ENCODE assay signal across 7 mouse cellular contexts in the genomic region with DNA sequence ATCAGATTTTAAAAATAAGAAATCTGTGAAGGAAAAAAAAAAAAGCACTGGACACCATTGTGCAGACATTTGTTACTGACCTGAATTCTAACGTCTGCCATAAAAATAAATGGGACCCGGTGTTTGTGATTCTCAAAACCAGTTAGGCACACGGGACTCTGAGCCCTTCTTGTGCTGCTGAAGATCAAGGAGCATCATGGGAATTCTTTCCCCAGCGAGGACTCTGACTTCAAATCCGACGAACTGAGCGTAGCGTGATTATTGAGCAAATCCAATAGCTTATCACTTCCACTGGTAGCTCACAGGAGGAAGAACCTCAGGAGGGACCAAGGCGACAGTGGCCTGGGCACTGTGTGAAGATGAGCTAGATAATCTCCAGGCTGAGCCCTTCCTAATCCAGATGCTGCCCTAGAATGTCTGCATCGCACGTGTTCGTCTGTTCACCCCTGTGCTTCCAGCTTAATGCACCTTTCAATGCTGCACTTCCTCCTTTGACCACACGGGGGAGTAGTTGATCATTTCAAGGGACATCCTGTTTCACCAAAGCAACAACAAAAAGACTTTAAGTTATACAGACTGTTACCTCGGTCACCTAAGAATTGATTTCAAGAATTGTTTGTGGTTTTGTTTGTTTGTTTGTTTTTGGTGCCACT. TPM values are rescaled to one million over a fixed set of nuclear protein-coding genes. Genes with fewer than 3 reads are reported as not detected.
DNase-seq lines count a peak whose midpoint lies in the region; ATAC-seq and TF ChIP-seq lines count a peak whose summit lies in the region.

No protein-coding gene starts in this region.

- H3K36me3 ChIP-seq in forebrain, embryonic 13.5 days (ENCODE audit: poor library complexity, severe bottlenecking): peaks cover 22% of the 10 kb centered on the region
- H3K36me3 ChIP-seq in hindbrain, embryonic 13.5 days: 0 out of 2 replicates have a peak, but pooled peaks cover 6% of the 10 kb centered on the region
- H3K36me3 ChIP-seq in midbrain, embryonic 13.5 days: peaks cover 6% of the 10 kb centered on the region; the same call in 1 of the 2 replicates

- CTCF ChIA-PET in Patski (lab: Charles Lee): interaction anchor here (0.8 to 3.1 kb wide), 15 partner anchors 10 to 366 kb away, joined by 3 to 36 read pairs (median 4); no protein-coding TSS in a partner anchor

- peak; percentile 91 for TF ChIP-seq CTCF in Patski (IDR thresholded peaks at IDR 0.05)

- no peak overlapping the region for H3K4me3 ChIP-seq in forebrain, embryonic 13.5 days
- H3K4me3 ChIP-seq in hindbrain, embryonic 13.5 days: no peak overlapping the region; the same call in 1 of the 2 replicates
- no peak overlapping the region for H3K4me3 ChIP-seq in midbrain, embryonic 13.5 days (replicated peaks)

- no peaks in the 10 kb centered on the region for H3K4me1 ChIP-seq in forebrain, embryonic 13.5 days
- H3K4me1 ChIP-seq in hindbrain, embryonic 13.5 days (replicated peaks): no peaks in the 10 kb centered on the region
- H3K4me1 ChIP-seq in midbrain, embryonic 13.5 days (replicated peaks): peaks cover 3% of the 10 kb centered on the region; the same call in 1 of the 2 replicates

- H3K27me3 ChIP-seq in Patski: no peaks in the 10 kb centered on the region
- H3K27me3 ChIP-seq in forebrain, embryonic 13.5 days: no peaks in the 10 kb centered on the region
- no peaks in the 10 kb centered on the region for H3K27me3 ChIP-seq in hindbrain, embryonic 13.5 days
- no peaks in the 10 kb centered on the region for H3K27me3 ChIP-seq in midbrain, embryonic 13.5 days

- H3K27ac ChIP-seq in forebrain, embryonic 13.5 days: no peak overlapping the region
- H3K27ac ChIP-seq in hindbrain, embryonic 13.5 days: no peak overlapping the region
- H3K27ac ChIP-seq in midbrain, embryonic 13.5 days: no peak overlapping the region

- POLR2A ChIA-PET in Patski (lab: Charles Lee): interaction anchor here (0.7 kb wide), 1 partner anchor 345 kb away, joined by 3 read pairs; no protein-coding TSS in a partner anchor

- in situ Hi-C loops in Patski (cut with MboI; ENCODE audit: low pct_unique_long_range_greater_than_20kb): no loop called here

- no peaks in the 10 kb centered on the region for H3K9me3 ChIP-seq in forebrain, embryonic 13.5 days (replicated peaks)
- no peaks in the 10 kb centered on the region for H3K9me3 ChIP-seq in hindbrain, embryonic 13.5 days
- H3K9me3 ChIP-seq in midbrain, embryonic 13.5 days: 0 out of 2 replicates have a peak, but pooled peaks cover 3% of the 10 kb centered on the region

- 44% methylated on average over 14 of the region's 14 CpGs for WGBS in forebrain, embryonic 13.5 days
- WGBS in hindbrain, embryonic 13.5 days: 44% methylated on average over 14 of the region's 14 CpGs
- WGBS in midbrain, embryonic 13.5 days: 38% methylated on average over 14 of the region's 14 CpGs

- H3K4me2 ChIP-seq in forebrain, embryonic 13.5 days: peak overlapping the region; percentile 24; the same call in 1 of the 2 replicates
- H3K4me2 ChIP-seq in hindbrain, embryonic 13.5 days: peak overlapping the region; percentile 39
- H3K4me2 ChIP-seq in midbrain, embryonic 13.5 days (replicated peaks): peak overlapping the region; percentile 48

- no peak for DNase-seq in Patski (ENCODE audit: low read depth, low spot score)
- DNase-seq in c-Kit-positive CD71-positive TER-119-positive erythroid progenitor cells, embryonic 14.5 days (ENCODE audit: low spot score): peak; percentile 53
- peak; percentile 48 to 75 for DNase-seq in layer of hippocampus, postnatal 36 days
- DNase-seq in spleen, adult 18-20 months: peak; percentile 22 to 75

- no peak overlapping the region for H3K9ac ChIP-seq in forebrain, embryonic 13.5 days
- peak overlapping the region; percentile 56; the same call in 1 of the 2 replicates for H3K9ac ChIP-seq in hindbrain, embryonic 13.5 days
- H3K9ac ChIP-seq in midbrain, embryonic 13.5 days (replicated peaks): 0 out of 2 replicates have a peak overlapping the region, but pooled peaks have one; percentile 39

- no peak for ATAC-seq in Patski
- ATAC-seq in forebrain, embryonic 13.5 days: peak; percentile 84
- ATAC-seq in hindbrain, embryonic 13.5 days (ENCODE audit: low FRiP score): peak; percentile 70; the same call in 1 of the 2 replicates
- ATAC-seq in midbrain, embryonic 13.5 days: peak; percentile 89

RNA-seq across cellular contexts. Expression of a gene that starts 31.9 kb away (rescaled TPM):
- polyA plus RNA-seq in Patski (2021): 12.3 TPM
- 37.3 and 38.2 TPM in 2 replicates for polyA plus RNA-seq in forebrain, embryonic 13.5 days (2015; fragmentation: Nextera tagmentation; extraction: Ambion mirVana)
- polyA plus RNA-seq in hindbrain, embryonic 13.5 days (2015; fragmentation: Nextera tagmentation; extraction: Ambion mirVana): 14.3 and 16.8 TPM in 2 replicates
- total RNA-seq in layer of hippocampus, postnatal 36 days (2021): 1 to 10 TPM in 1 of 2 experiments, under 1 TPM in 1; 0.73 to 1.2 TPM
- polyA plus RNA-seq in midbrain, embryonic 13.5 days (2015; fragmentation: Nextera tagmentation; extraction: Ambion mirVana): 18.7 and 18.9 TPM in 2 replicates

RNA-seq across cellular contexts. Expression of a gene that starts 32.1 kb away (rescaled TPM):
- 5.1 TPM for polyA plus RNA-seq in Patski (2021)
- polyA plus RNA-seq in forebrain, embryonic 13.5 days (2015; fragmentation: Nextera tagmentation; extraction: Ambion mirVana): 102 and 107 TPM in 2 replicates
- polyA plus RNA-seq in hindbrain, embryonic 13.5 days (2015; fragmentation: Nextera tagmentation; extraction: Ambion mirVana): 113 and 119 TPM in 2 replicates
- 10 to 100 TPM; 35.1 to 41.0 TPM for total RNA-seq in layer of hippocampus, postnatal 36 days (2021)
- polyA plus RNA-seq in midbrain, embryonic 13.5 days (2015; fragmentation: Nextera tagmentation; extraction: Ambion mirVana): 120 and 121 TPM in 2 replicates

Comparison
In these comparisons a context has a peak if more than half of its experiments do, and no peak if none do; other contexts are left out.
1. RNA of a gene that starts 32.1 kb away (polyA plus RNA-seq): 120 to 121 TPM in midbrain, embryonic 13.5 days, 113 to 119 TPM in hindbrain, embryonic 13.5 days and 102 to 107 TPM in forebrain, embryonic 13.5 days; 5.1 TPM in Patski (single experiment); every median in the first group is over 10 times any median in the second.
2. Peak in every context shown above with its lines, with median percentiles within 50 percentile points of each other: H3K4me2 ChIP-seq.